Mouse (Mus musculus) hematopoietic stem cell, adult 5-6 weeks (primary cell): ENCODE results near the gene Spem2. TPM values are rescaled to one million over a fixed set of nuclear protein-coding genes. Genes with fewer than 3 reads are reported as not detected.
A peak's percentile ranks its signal among the peaks of the same experiment; 100 is the strongest.

Experiments used
- ATAC-seq, 2 experiments: fragments of 125-278 bp in 1 of 2; replicated peaks in 1 of 2; 2 replicates each; pipeline ENCODE4 v1.8.0; 2016 to 2017; ENCODE audit warnings: inconsistent platforms in 2 of 2, mild to moderate bottlenecking in 2 of 2, moderate number of reproducible peaks in 2 of 2, low read depth in 1 of 2, moderate TSS enrichment in 1 of 2; ENCODE audit not compliant: low FRiP score in 2 of 2, poor library complexity in 2 of 2, severe bottlenecking in 2 of 2, insufficient read depth in 1 of 2, low TSS enrichment in 1 of 2
- total RNA-seq: library from RNA; stranded (forward); fragments of 172-1452, 232-1000 nt; gene quantifications from 2 replicates; pipeline ENCODE4 v1.2.3, GENCODE M21; 2017

Gene Spem2
- total RNA-seq, 1 experiment from 2014 or later = not detected

- no peak for ATAC-seq
Measured at GRCm38 (mm10) chr11:69804652-69804940, 13.7 kb downstream of the Spem2 start.

- peak; percentile 23 to 59; a peak in 3 of 4 replicates for ATAC-seq
Measured at GRCm38 (mm10) chr11:69803786-69804651, 14.2 kb downstream of the Spem2 start.

- no peak for ATAC-seq
Measured at GRCm38 (mm10) chr11:69803328-69803727, 14.9 kb downstream of the Spem2 start.

GRCm38 (mm10) chr11:69802648-69803105 is 15.6 kb downstream of the Spem2 start:
- ATAC-seq = peak; percentile 40 to 43; a peak in 3 of 4 replicates

GRCm38 (mm10) chr11:69801379-69801977 is 16.8 kb downstream of the Spem2 start, which contains the start of gene Fgf11:
TSS of gene Fgf11 (minus strand) at chr11:69801857.
- no peak for ATAC-seq

GRCm38 (mm10) chr11:69800392-69801197 is 17.7 kb downstream of the Spem2 start:
- ATAC-seq = no peak

- ATAC-seq = no peak; a peak in 1 of 4 replicates
Measured at GRCm38 (mm10) chr11:69800138-69800391, 18.2 kb downstream of the Spem2 start.

GRCm38 (mm10) chr11:69799394-69800137 is 18.7 kb downstream of the Spem2 start:
- no peak for ATAC-seq

- ATAC-seq = no peak
Measured at GRCm38 (mm10) chr11:69797924-69798323, 20.3 kb downstream of the Spem2 start.

- ATAC-seq = no peak
Measured at GRCm38 (mm10) chr11:69795983-69796435, 22.3 kb downstream of the Spem2 start.

- peak; percentile 94 to 97 for ATAC-seq
Measured at GRCm38 (mm10) chr11:69795168-69795982, 22.9 kb downstream of the Spem2 start, which contains the start of gene Chrnb1. TSS of gene Chrnb1 (minus strand) at chr11:69795943.

GRCm38 (mm10) chr11:69793429-69793828 is 24.8 kb downstream of the Spem2 start:
- ATAC-seq = no peak

- no peak for ATAC-seq
Measured at GRCm38 (mm10) chr11:69791420-69791819, 26.8 kb downstream of the Spem2 start.

- no peak for ATAC-seq
Measured at GRCm38 (mm10) chr11:69789431-69789830, 28.8 kb downstream of the Spem2 start.

GRCm38 (mm10) chr11:69787306-69787705 is 31.0 kb downstream of the Spem2 start:
- ATAC-seq = no peak

- ATAC-seq = peak in 1 of 2 experiments; percentile 56; a peak in 1 of 4 replicates
Measured at GRCm38 (mm10) chr11:69784793-69785272, 33.4 kb downstream of the Spem2 start.
